Mouse (Mus musculus): Measurements from ENCODE around the gene Gm9903. TPM values are rescaled to one million over a fixed set of nuclear protein-coding genes. Genes with fewer than 3 reads are reported as not detected.

Gm9903 gene
- polyA plus RNA-seq (2016; fragmentation: Nextera tagmentation; extraction: Ambion mirVana): 0.35 and 1.3 TPM in 2 replicates

DNA sequence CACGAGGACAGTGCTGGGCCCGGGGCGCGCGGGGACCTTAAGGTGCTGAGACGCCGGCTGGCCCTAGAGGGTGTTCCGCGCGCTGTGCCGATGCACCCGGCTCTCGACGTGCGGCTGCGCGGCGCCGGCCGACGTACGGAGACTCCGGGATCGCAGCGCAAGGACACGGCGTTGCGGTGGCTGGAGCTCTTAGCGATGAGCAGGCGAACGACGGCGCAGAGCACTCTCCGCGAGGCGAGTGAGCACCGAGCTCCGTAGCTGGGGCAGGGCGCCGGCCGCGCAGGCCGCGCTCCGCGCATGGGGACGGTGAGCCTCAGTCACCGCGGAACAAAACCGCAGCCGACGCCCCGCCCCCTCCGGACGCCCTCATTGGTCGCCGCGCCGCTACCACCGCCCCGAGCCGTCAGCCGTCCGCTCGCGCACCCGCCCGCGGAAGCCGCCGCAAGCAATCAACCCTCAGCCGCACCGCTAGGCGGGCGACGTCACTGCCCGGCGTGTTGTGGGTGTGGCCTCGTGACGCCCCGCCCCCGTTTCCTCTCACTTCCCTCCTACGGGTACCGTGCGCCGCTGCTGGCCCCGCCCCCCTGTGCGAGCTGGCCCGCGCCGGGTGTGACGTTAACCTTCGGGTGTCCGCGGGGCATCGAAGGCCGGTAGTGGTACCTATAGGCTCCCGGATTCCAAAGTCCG is at the start of gene Gm9903, which contains the start of gene Fam53a:
Gene Gm9903, plus strand, starts transcription at position 625 of the 687 bp plus-strand sequence.
Gene Fam53a, minus strand, starts transcription at position 335 of the 687 bp plus-strand sequence.
- H3K4me2 ChIP-seq (replicated peaks): peak within 1 kb of the TSS; percentile 90
- under 1% methylated on average over 95 of the region's 99 CpGs for WGBS
- peak within 1 kb of the TSS; percentile 80 for H3K9ac ChIP-seq
- H3K27me3 ChIP-seq: no peaks in the 10 kb centered on the region
- H3K9me3 ChIP-seq (replicated peaks): no peaks in the 10 kb centered on the region
- peak within 1 kb of the TSS; percentile 83 for H3K4me3 ChIP-seq
- peak; percentile 96 for ATAC-seq (ENCODE audit: low FRiP score)
- 0 out of 2 replicates have a peak, but pooled peaks cover under 1% of the 10 kb centered on the region for H3K36me3 ChIP-seq
- H3K4me1 ChIP-seq: peaks cover 18% of the 10 kb centered on the region
- H3K27ac ChIP-seq: peak within 1 kb of the TSS; percentile 86

DNA sequence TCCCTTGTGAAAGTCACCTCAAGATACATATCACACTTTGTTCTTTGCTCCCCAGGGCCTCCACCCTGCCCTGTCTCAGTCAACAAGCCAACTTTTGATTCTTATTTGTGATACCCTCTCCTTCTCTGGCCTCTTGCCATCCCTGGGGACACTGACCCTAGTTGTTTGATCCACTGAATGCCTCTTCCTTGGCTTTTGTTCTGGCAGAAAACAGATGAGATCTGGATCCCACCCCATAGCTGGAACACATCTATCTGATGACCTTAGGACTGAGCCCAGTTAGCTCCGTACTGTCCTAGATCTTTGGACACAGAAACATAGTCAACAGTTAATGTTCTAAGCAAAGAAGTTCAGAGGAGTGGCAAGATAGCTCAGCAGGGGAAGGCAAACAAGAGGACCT is 49.4 kb upstream of the Gm9903 start:
- no peaks in the 10 kb centered on the region; the same call in 1 of the 2 replicates for H3K27me3 ChIP-seq
- no peak overlapping the region for H3K27ac ChIP-seq
- H3K9ac ChIP-seq: no peak overlapping the region
- H3K4me3 ChIP-seq: no peak overlapping the region
- H3K4me1 ChIP-seq: 0 out of 2 replicates have a peak, but pooled peaks cover 2% of the 10 kb centered on the region
- WGBS: 63% methylated on average over 1 of the region's 1 CpGs
- no peaks in the 10 kb centered on the region for H3K9me3 ChIP-seq (replicated peaks)
- no peak overlapping the region for H3K4me2 ChIP-seq (replicated peaks)
- no peaks in the 10 kb centered on the region for H3K36me3 ChIP-seq
- no peak for ATAC-seq (ENCODE audit: low FRiP score)

GRCm38 (mm10) chr5:33587498-33588058 is 42.1 kb upstream of the Gm9903 start:
- Histone ChIP-seq H3K36me3 (no peaks in the 10 kb centered on the region), H3K27me3 (peaks cover 8% of the 10 kb centered on the region; the same call in 1 of the 2 replicates), H3K27ac (no peak overlapping the region), H3K4me2 (replicated peaks) (no peak overlapping the region), H3K9ac (no peak overlapping the region), H3K4me3 (no peak overlapping the region), H3K9me3 (replicated peaks) (no peaks in the 10 kb centered on the region), H3K4me1 (peaks cover 4% of the 10 kb centered on the region; the same call in 1 of the 2 replicates)
- 66% methylated on average over 18 of the region's 18 CpGs for WGBS
- 0 out of 2 replicates have a peak, but pooled peaks have one; percentile 24 for ATAC-seq (ENCODE audit: low FRiP score)

- Histone ChIP-seq H3K4me1 (peaks cover 4% of the 10 kb centered on the region; the same call in 1 of the 2 replicates), H3K4me3 (no peak overlapping the region), H3K9me3 (replicated peaks) (no peaks in the 10 kb centered on the region), H3K27me3 (peaks cover 8% of the 10 kb centered on the region; the same call in 1 of the 2 replicates), H3K36me3 (no peaks in the 10 kb centered on the region), H3K27ac (no peak overlapping the region), H3K4me2 (replicated peaks) (no peak overlapping the region), H3K9ac (no peak overlapping the region)
- 0 out of 2 replicates have a peak, but pooled peaks have one; percentile 36 for ATAC-seq (ENCODE audit: low FRiP score)
- WGBS: 78% methylated on average over 3 of the region's 3 CpGs
Measured at GRCm38 (mm10) chr5:33588066-33588465, 41.7 kb upstream of the Gm9903 start.

DNA sequence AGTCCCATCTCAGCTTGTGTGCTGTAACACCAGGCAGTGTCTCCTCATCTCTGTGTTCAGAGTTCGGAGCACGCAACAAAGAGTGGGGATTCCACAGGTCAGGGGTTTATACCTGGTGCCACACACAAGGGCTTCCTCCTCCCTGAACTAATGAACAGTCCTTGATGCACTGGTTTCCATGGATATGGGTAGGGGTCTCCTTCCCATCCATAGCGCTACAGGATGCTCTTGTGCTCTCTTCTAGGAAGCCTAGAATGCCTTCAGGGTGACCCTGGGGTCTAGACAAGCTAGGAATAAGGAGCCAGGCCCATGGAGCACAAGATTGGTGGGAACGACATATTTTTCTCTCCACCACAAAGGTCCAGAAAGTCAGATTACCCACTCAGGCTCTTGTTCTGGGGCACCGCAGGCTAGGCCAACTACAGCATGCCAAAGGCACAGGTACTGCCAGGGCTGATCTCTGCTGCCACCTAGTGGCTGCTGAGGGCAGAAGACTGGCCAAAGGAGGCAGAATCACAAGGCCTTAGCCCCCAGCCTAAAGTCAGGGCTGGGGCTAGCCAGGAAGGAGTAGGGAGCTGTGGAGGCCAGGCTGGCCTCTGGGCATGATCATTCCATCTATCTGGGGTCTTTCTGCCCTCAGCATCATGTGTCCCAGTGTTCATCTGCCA is 40.4 kb upstream of the Gm9903 start:
- Histone ChIP-seq H3K27me3 (0 out of 2 replicates have a peak, but pooled peaks cover 8% of the 10 kb centered on the region), H3K9me3 (replicated peaks) (no peaks in the 10 kb centered on the region), H3K4me1 (peaks cover 2% of the 10 kb centered on the region; the same call in 1 of the 2 replicates), H3K4me3 (no peak overlapping the region), H3K27ac (no peak overlapping the region), H3K36me3 (no peaks in the 10 kb centered on the region), H3K9ac (no peak overlapping the region), H3K4me2 (replicated peaks) (no peak overlapping the region)
- WGBS: 71% methylated on average over 5 of the region's 5 CpGs
- peak; percentile 58; the same call in 1 of the 2 replicates for ATAC-seq (ENCODE audit: low FRiP score)

GRCm38 (mm10) chr5:33593620-33594019 is 36.1 kb upstream of the Gm9903 start:
- no peak overlapping the region for H3K4me2 ChIP-seq (replicated peaks)
- peaks cover 10% of the 10 kb centered on the region; the same call in 1 of the 2 replicates for H3K36me3 ChIP-seq
- H3K9ac ChIP-seq: no peak overlapping the region
- H3K27me3 ChIP-seq: no peaks in the 10 kb centered on the region
- no peak overlapping the region for H3K27ac ChIP-seq
- no peak overlapping the region for H3K4me3 ChIP-seq
- 36% methylated on average over 2 of the region's 2 CpGs for WGBS
- no peaks in the 10 kb centered on the region for H3K4me1 ChIP-seq
- H3K9me3 ChIP-seq (replicated peaks): no peaks in the 10 kb centered on the region
- no peak for ATAC-seq (ENCODE audit: low FRiP score)

GRCm38 (mm10) chr5:33605314-33605713 is 24.4 kb upstream of the Gm9903 start:
- peaks cover 29% of the 10 kb centered on the region for H3K36me3 ChIP-seq
- ATAC-seq (ENCODE audit: low FRiP score): no peak
- 86% methylated on average over 5 of the region's 5 CpGs for WGBS

GRCm38 (mm10) chr5:33606631-33607030 is 23.1 kb upstream of the Gm9903 start:
- 85% methylated on average over 7 of the region's 7 CpGs for WGBS
- no peak overlapping the region for H3K27ac ChIP-seq
- no peaks in the 10 kb centered on the region for H3K27me3 ChIP-seq
- H3K4me3 ChIP-seq: no peak overlapping the region
- no peaks in the 10 kb centered on the region for H3K9me3 ChIP-seq (replicated peaks)
- H3K9ac ChIP-seq: no peak overlapping the region
- H3K4me2 ChIP-seq (replicated peaks): no peak overlapping the region
- ATAC-seq (ENCODE audit: low FRiP score): no peak
- peaks cover 27% of the 10 kb centered on the region for H3K36me3 ChIP-seq
- no peaks in the 10 kb centered on the region for H3K4me1 ChIP-seq

More at GRCm38 (mm10) chr5:33605314-33605713, 24.4 kb upstream of the Gm9903 start:
- H3K27me3 ChIP-seq: no peaks in the 10 kb centered on the region
- H3K4me3 ChIP-seq: no peak overlapping the region
- H3K9ac ChIP-seq: no peak overlapping the region
- H3K4me1 ChIP-seq: no peaks in the 10 kb centered on the region
- H3K27ac ChIP-seq: no peak overlapping the region
- H3K9me3 ChIP-seq (replicated peaks): no peaks in the 10 kb centered on the region
- H3K4me2 ChIP-seq (replicated peaks): no peak overlapping the region

DNA sequence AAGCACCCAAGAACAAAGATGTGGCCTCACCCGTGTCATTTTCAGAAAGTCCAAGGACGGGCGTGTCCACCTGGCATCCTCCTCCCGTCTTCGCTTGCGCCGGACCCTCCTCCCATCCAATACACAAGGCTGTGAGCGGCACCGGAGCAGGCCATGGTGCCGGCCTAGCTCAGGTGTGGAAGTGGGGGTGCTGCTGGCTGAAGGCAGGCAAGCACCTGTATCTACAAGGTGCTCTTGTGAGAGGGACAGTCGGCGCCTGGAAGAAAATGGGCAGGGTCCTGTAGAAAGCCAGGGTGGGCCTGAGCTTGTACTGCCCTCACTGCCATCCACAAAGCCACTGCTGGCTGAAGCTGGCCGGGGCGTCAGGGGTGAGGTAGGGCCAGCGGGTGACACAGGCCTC is 22.3 kb upstream of the Gm9903 start:
- no peaks in the 10 kb centered on the region for H3K27me3 ChIP-seq
- no peak for ATAC-seq (ENCODE audit: low FRiP score)
- WGBS: 97% methylated on average over 15 of the region's 15 CpGs

GRCm38 (mm10) chr5:33609226-33609625 is 20.5 kb upstream of the Gm9903 start:
- Histone ChIP-seq H3K4me1 (no peaks in the 10 kb centered on the region), H3K36me3 (peaks cover 37% of the 10 kb centered on the region), H3K4me3 (no peak overlapping the region), H3K9me3 (replicated peaks) (no peaks in the 10 kb centered on the region), H3K27ac (no peak overlapping the region), H3K27me3 (no peaks in the 10 kb centered on the region), H3K9ac (no peak overlapping the region), H3K4me2 (replicated peaks) (no peak overlapping the region)
- WGBS: 86% methylated on average over 1 of the region's 1 CpGs
- ATAC-seq (ENCODE audit: low FRiP score): no peak

More for the DNA sequence above, 22.3 kb upstream of the Gm9903 start:
- no peaks in the 10 kb centered on the region for H3K4me1 ChIP-seq
- peaks cover 34% of the 10 kb centered on the region for H3K36me3 ChIP-seq
- H3K4me2 ChIP-seq (replicated peaks): no peak overlapping the region
- no peak overlapping the region for H3K27ac ChIP-seq
- H3K9me3 ChIP-seq (replicated peaks): no peaks in the 10 kb centered on the region
- no peak overlapping the region for H3K4me3 ChIP-seq
- H3K9ac ChIP-seq: no peak overlapping the region

DNA sequence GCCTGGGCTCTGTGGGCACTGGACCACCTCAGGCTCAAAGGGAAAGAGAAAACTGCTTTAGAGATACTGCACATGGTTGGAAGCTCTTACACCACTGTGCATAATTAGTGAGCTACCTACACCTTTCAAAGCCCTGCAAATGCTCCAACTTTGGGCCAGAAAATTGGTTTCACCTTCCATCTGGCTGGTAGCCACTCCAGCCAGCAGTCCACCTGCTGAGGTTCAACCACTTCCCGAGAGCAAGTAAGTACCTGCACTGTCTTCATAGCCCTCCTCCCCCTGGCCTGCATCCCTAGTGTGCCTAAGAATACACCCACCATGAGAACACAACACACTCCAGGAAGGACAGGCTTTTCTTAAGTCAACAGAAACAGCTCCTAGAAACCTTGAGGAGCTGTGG is 17.9 kb upstream of the Gm9903 start:
- H3K4me2 ChIP-seq (replicated peaks): no peak overlapping the region
- H3K36me3 ChIP-seq: peaks cover 31% of the 10 kb centered on the region
- H3K4me1 ChIP-seq: no peaks in the 10 kb centered on the region
- H3K9me3 ChIP-seq (replicated peaks): no peaks in the 10 kb centered on the region
- H3K4me3 ChIP-seq: no peak overlapping the region
- no peak overlapping the region for H3K27ac ChIP-seq
- 96% methylated on average over 1 of the region's 1 CpGs for WGBS
- H3K9ac ChIP-seq: no peak overlapping the region
- ATAC-seq (ENCODE audit: low FRiP score): no peak
- no peaks in the 10 kb centered on the region for H3K27me3 ChIP-seq

GRCm38 (mm10) chr5:33614391-33614790 is 15.3 kb upstream of the Gm9903 start:
- WGBS: 87% methylated on average over 6 of the region's 6 CpGs
- Histone ChIP-seq H3K9me3 (replicated peaks) (no peaks in the 10 kb centered on the region), H3K27ac (no peak overlapping the region), H3K4me1 (no peaks in the 10 kb centered on the region), H3K4me3 (no peak overlapping the region), H3K4me2 (replicated peaks) (no peak overlapping the region), H3K9ac (no peak overlapping the region), H3K27me3 (no peaks in the 10 kb centered on the region), H3K36me3 (peaks cover 17% of the 10 kb centered on the region)
- no peak for ATAC-seq (ENCODE audit: low FRiP score)
